Mouse (Mus musculus) testis, postnatal 10 days (tissue): ENCODE results near the gene Mgrn1.

Experiments used
- DNase-seq: peaks from one replicate; pipeline ENCODE4 v3.0.0; 2021; ENCODE audit warnings: low spot score

The Mgrn1 gene

GRCm38 (mm10) chr16:4984717-4985116 lies 98.7 kb downstream of the Mgrn1 start:
- DNase-seq = no peak
